Mouse (Mus musculus) MEL (cell line): ENCODE measurements around the gene Gm11111. TPM values are rescaled to one million over a fixed set of nuclear protein-coding genes. Genes with fewer than 3 reads are reported as not detected.
"Not testable (repeated sequence)": the region's sequence is repeated elsewhere in the genome, so short reads cannot be mapped to it uniquely, and the experiment has no call there.

Experiments used
- DNase-seq: peaks from one replicate; pipeline ENCODE4 v3.0.0; 2011; ENCODE audit warnings: low read depth, low spot score
- H3K27ac ChIP-seq: 2 replicates; pipeline ENCODE4 v1.5.1; 2012; ENCODE audit warnings: low read depth, mild to moderate bottlenecking, control low read depth, low read length, moderate library complexity; ENCODE audit not compliant: control insufficient read depth
- H3K27me3 ChIP-seq, 2 experiments: fragments of 150-350 bp in 1 of 2; sonication (generic) in 1 of 2; 2 replicates each; pipeline ENCODE4 v1.6.1; 2012; ENCODE audit warnings: low read length in 2 of 2, mild to moderate bottlenecking in 2 of 2, improper control_type of control experiment in 1 of 2, moderate library complexity in 1 of 2; ENCODE audit not compliant: insufficient read depth in 2 of 2, control insufficient read depth in 1 of 2
- H3K36me3 ChIP-seq, 2 experiments: 2 replicates each; pipeline ENCODE4 v1.6.1; 2012 to 2014; ENCODE audit warnings: low read length in 2 of 2, improper control_type of control experiment in 1 of 2, inconsistent platforms in 1 of 2, mild to moderate bottlenecking in 1 of 2; ENCODE audit not compliant: insufficient read depth in 2 of 2, control insufficient read depth in 1 of 2
- H3K4me1 ChIP-seq, 2 experiments: fragments of 150-350 bp in 1 of 2; sonication (generic) in 1 of 2; 2 replicates each; pipeline ENCODE4 v1.6.1; 2012; ENCODE audit warnings: low read length in 2 of 2, improper control_type of control experiment in 1 of 2, mild to moderate bottlenecking in 1 of 2; ENCODE audit not compliant: insufficient read depth in 2 of 2, control insufficient read depth in 1 of 2
- H3K4me3 ChIP-seq, 2 experiments: fragments of 150-350 bp in 1 of 2; sonication (generic) in 1 of 2; 2 replicates each; pipeline ENCODE4 v1.5.1; 2012; ENCODE audit warnings: low read depth in 2 of 2, low read length in 2 of 2, mild to moderate bottlenecking in 2 of 2, moderate library complexity in 2 of 2, control low read depth in 1 of 2, improper control_type of control experiment in 1 of 2; ENCODE audit not compliant: control insufficient read depth in 1 of 2, insufficient read depth in 1 of 2
- H3K79me2 ChIP-seq: 2 replicates; pipeline ENCODE4 v1.6.1; 2012; ENCODE audit warnings: mild to moderate bottlenecking, low read length, moderate library complexity; ENCODE audit not compliant: control insufficient read depth, poor library complexity, insufficient read depth
- H3K9ac ChIP-seq: 2 replicates; pipeline ENCODE4 v1.6.1; 2012; ENCODE audit warnings: low read depth, mild to moderate bottlenecking, control low read depth, low read length, moderate library complexity; ENCODE audit not compliant: control insufficient read depth, poor library complexity, severe bottlenecking
- H3K9me3 ChIP-seq: fragments of 150-350 bp; sonication (generic); replicated peaks from 2 replicates; pipeline ENCODE4 v1.6.1; 2012; ENCODE audit warnings: mild to moderate bottlenecking, low read length, improper control_type of control experiment, moderate library complexity; ENCODE audit not compliant: insufficient read depth
- CTCF ChIP-seq, 3 experiments: IDR thresholded peaks in 2 of 3; conservative IDR thresholded peaks in 1 of 3; 2 replicates each; pipeline ENCODE4 v1.5.1; 2011 to 2012; ENCODE audit warnings: low read length in 3 of 3, low read depth in 2 of 3, mild to moderate bottlenecking in 2 of 3, improper control_type of control experiment in 1 of 3, inconsistent platforms in 1 of 3, mixed read lengths in 1 of 3, moderate library complexity in 1 of 3; ENCODE audit not compliant: control insufficient read depth in 1 of 3, insufficient read depth in 1 of 3, poor library complexity in 1 of 3, severe bottlenecking in 1 of 3
- ELF1 ChIP-seq: IDR thresholded peaks from 2 replicates; pipeline ENCODE4 v1.6.1; 2014; ENCODE audit warnings: low read depth, mild to moderate bottlenecking, inconsistent platforms, low read length, improper control_type of control experiment, moderate library complexity
- EP300 ChIP-seq, 2 experiments: IDR thresholded peaks; 2 replicates each; pipeline ENCODE4 v1.6.1; 2011; ENCODE audit warnings: improper control_type of control experiment in 2 of 2, low read length in 2 of 2, low read depth in 1 of 2, mild to moderate bottlenecking in 1 of 2
- HCFC1 ChIP-seq: IDR thresholded peaks from 2 replicates; pipeline ENCODE4 v1.6.1; 2012; ENCODE audit warnings: low read depth, mild to moderate bottlenecking, inconsistent platforms, low read length, improper control_type of control experiment, moderate library complexity
- MXI1 ChIP-seq: IDR thresholded peaks from 2 replicates; pipeline ENCODE4 v1.6.1; 2011; ENCODE audit warnings: mild to moderate bottlenecking, low read depth, low read length, improper control_type of control experiment
- MYC ChIP-seq: IDR thresholded peaks from 2 replicates; pipeline ENCODE4 v1.6.1; 2011; ENCODE audit warnings: low read depth, mild to moderate bottlenecking, low read length, improper control_type of control experiment, moderate library complexity
- NELFE ChIP-seq: IDR thresholded peaks from 2 replicates; pipeline ENCODE4 v1.6.1; 2011; ENCODE audit warnings: low read depth, low read length, improper control_type of control experiment
- NRF1 ChIP-seq: IDR thresholded peaks from 2 replicates; pipeline ENCODE4 v1.6.1; 2014; ENCODE audit warnings: low read depth, mild to moderate bottlenecking, inconsistent platforms, low read length, improper control_type of control experiment, moderate library complexity; ENCODE audit not compliant: poor library complexity, insufficient read depth, severe bottlenecking
- POLR2AphosphoS5 ChIP-seq: IDR thresholded peaks from 2 replicates; pipeline ENCODE4 v1.6.1; 2012; ENCODE audit warnings: low read depth, borderline replicate concordance, mild to moderate bottlenecking, inconsistent platforms, low read length, moderate library complexity, mixed read lengths
- SIN3A ChIP-seq: IDR thresholded peaks from 2 replicates; pipeline ENCODE4 v1.6.1; 2012; ENCODE audit warnings: low read length, improper control_type of control experiment, inconsistent platforms
- TCF12 ChIP-seq: IDR thresholded peaks from 2 replicates; pipeline ENCODE4 v1.6.1; 2014; ENCODE audit warnings: low read depth, mild to moderate bottlenecking, inconsistent platforms, low read length, improper control_type of control experiment, moderate library complexity
- UBTF ChIP-seq: IDR thresholded peaks from 2 replicates; pipeline ENCODE4 v1.6.1; 2012; ENCODE audit warnings: low read depth, mild to moderate bottlenecking, inconsistent platforms, low read length, improper control_type of control experiment, moderate library complexity, borderline replicate concordance; ENCODE audit not compliant: insufficient read depth
- USF2 ChIP-seq, 2 experiments: IDR thresholded peaks; 2 replicates each; pipeline ENCODE4 v1.6.1; 2011 to 2012; ENCODE audit warnings: improper control_type of control experiment in 2 of 2, low read length in 2 of 2, borderline replicate concordance in 1 of 2, inconsistent platforms in 1 of 2, low read depth in 1 of 2, mild to moderate bottlenecking in 1 of 2; ENCODE audit not compliant: insufficient read depth in 1 of 2
- ZC3H11A ChIP-seq: IDR thresholded peaks from 2 replicates; pipeline ENCODE4 v1.6.1; 2012; ENCODE audit warnings: low read depth, mild to moderate bottlenecking, inconsistent platforms, low read length, improper control_type of control experiment
- ZMIZ1 ChIP-seq: IDR thresholded peaks from 2 replicates; pipeline ENCODE4 v1.6.1; 2012; ENCODE audit warnings: low read depth, mild to moderate bottlenecking, inconsistent platforms, low read length, improper control_type of control experiment, moderate library complexity
- polyA plus RNA-seq, 2 experiments: library from polyadenylated mRNA; stranded (reverse) in 1 of 2; unstranded in 1 of 2; fragments of >175 nt in 1 of 2; fragments of >200 nt in 1 of 2; gene quantifications; 2 replicates each; pipeline versions ENCODE4 v1.2.1 to v1.2.4; 2012; ENCODE audit warnings: low replicate concordance in 2 of 2, low read depth in 1 of 2; ENCODE audit not compliant: insufficient read length in 2 of 2, insufficient read depth in 1 of 2, missing spikeins in 1 of 2
- total RNA-seq: library from RNA; depleted of rRNA; stranded (reverse); fragments of 300-350 nt; gene quantifications from 2 replicates; pipeline ENCODE4 v1.2.3, GENCODE M21; 2012

Gm11111 gene
- total and polyA plus RNA-seq, 3 experiments, result not detected

GRCm38 (mm10) chr5:98576538-98576937 lies 24.0 kb downstream of the Gm11111 start:
- not testable (repeated sequence) for DNase-seq, H3K4me1 ChIP-seq, H3K27ac ChIP-seq, H3K9me3 ChIP-seq, H3K79me2 ChIP-seq, H3K36me3 ChIP-seq, H3K9ac ChIP-seq, H3K4me3 ChIP-seq, H3K27me3 ChIP-seq

- Histone ChIP-seq H3K9ac (no peak overlapping the region), H3K36me3 (no peaks in the 10 kb centered on the region)
- TF ChIP-seq EP300 (IDR thresholded peaks at IDR 0.05; ENCODE audit: low read depth in 1 of 2, low read length in 2 of 2), result 0 out of 4 replicates have a peak, but pooled peaks of 1 of the 2 experiments have one; percentile 29
- TF ChIP-seq HCFC1, result no peak
- TF ChIP-seq, all 39 proteins: peak for 1
- no peak overlapping the region for H3K27ac ChIP-seq
- H3K9me3 ChIP-seq, result no peaks in the 10 kb centered on the region
- no peaks in the 10 kb centered on the region for H3K4me1 ChIP-seq
- H3K79me2 ChIP-seq, result no peaks in the 10 kb centered on the region
- peak; percentile 20 for DNase-seq
- no peaks in the 10 kb centered on the region for H3K27me3 ChIP-seq
- H3K4me3 ChIP-seq, result no peak overlapping the region
These were observed 25.9 kb downstream of the Gm11111 start for GRCm38 (mm10) chr5:98578398-98578797.

DNA sequence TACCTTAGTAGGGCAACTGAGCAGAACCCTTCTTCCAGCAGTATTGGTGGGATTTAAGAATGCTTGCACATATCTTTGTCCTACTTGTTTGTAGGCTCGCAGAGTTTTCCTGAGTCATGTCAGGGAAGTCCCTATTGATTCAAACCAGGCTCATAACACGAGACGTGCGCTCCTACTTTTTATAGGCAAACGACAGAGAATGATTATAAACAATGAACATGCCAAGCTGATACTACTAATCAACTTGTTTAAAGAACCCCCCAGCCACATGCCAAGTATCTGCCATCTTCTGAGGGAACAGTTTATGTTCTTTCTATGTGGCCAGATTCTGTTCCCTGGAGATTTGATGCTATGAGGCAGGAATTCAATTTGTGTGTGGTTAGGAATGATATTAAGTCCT lies 28.3 kb downstream of the Gm11111 start:
- no peak for DNase-seq
- no peak for TF ChIP-seq MYC
- no peak for TF ChIP-seq ZMIZ1
- TF ChIP-seq POLR2AphosphoS5, result no peak
- no peak for TF ChIP-seq UBTF
- TF ChIP-seq TCF12, result no peak
- TF ChIP-seq HCFC1, result no peak
- TF ChIP-seq SIN3A, result no peak
- TF ChIP-seq MXI1, result no peak
- TF ChIP-seq ELF1, result no peak
- TF ChIP-seq CTCF (IDR thresholded peaks at IDR 0.05 in 2 of 3, conservative IDR thresholded peaks at IDR 0.05 in 1 of 3; ENCODE audit: control insufficient read depth in 1 of 3, insufficient read depth in 1 of 3, low read depth in 2 of 3, low read length in 3 of 3, poor library complexity in 1 of 3, severe bottlenecking in 1 of 3), result no peak
- no peak for TF ChIP-seq EP300 (IDR thresholded peaks at IDR 0.05; ENCODE audit: low read depth in 1 of 2, low read length in 2 of 2)
- TF ChIP-seq NELFE, result no peak
- no peak for TF ChIP-seq USF2 (IDR thresholded peaks at IDR 0.05; ENCODE audit: borderline replicate concordance in 1 of 2, insufficient read depth in 1 of 2, low read depth in 1 of 2, low read length in 2 of 2)
- TF ChIP-seq ZC3H11A, result no peak
- TF ChIP-seq NRF1, result no peak
- TF ChIP-seq, all 39 proteins: peak for 0

More for the DNA sequence above, 28.3 kb downstream of the Gm11111 start:
- Histone ChIP-seq H3K4me3 (no peak overlapping the region), H3K9ac (no peak overlapping the region), H3K79me2 (no peaks in the 10 kb centered on the region), H3K27me3 (no peaks in the 10 kb centered on the region), H3K27ac (no peak overlapping the region), H3K9me3 (no peaks in the 10 kb centered on the region), H3K4me1 (no peaks in the 10 kb centered on the region), H3K36me3 (no peaks in the 10 kb centered on the region)
